Mouse (Mus musculus) lung, adult 2 months (tissue): ENCODE results near the gene Kdm2b. TPM values are rescaled to one million over a fixed set of nuclear protein-coding genes. Genes with fewer than 3 reads are reported as not detected.

ENCODE experiments used
- DNase-seq: peaks from one replicate; pipeline ENCODE4 v3.0.0; 2022
- H3K4me1 ChIP-seq: fragments of 200-500 bp; 2 replicates; pipeline ENCODE4 v1.6.1; 2011; ENCODE audit warnings: low read length; ENCODE audit not compliant: control insufficient read depth, insufficient read depth
- H3K4me3 ChIP-seq: fragments of 200-500 bp; replicated peaks from 2 replicates; pipeline ENCODE3; 2011; ENCODE audit warnings: low read depth, mild to moderate bottlenecking, control low read depth, low read length; ENCODE audit errors: extremely low read depth
- CTCF ChIP-seq: fragments of 200-500 bp; IDR thresholded peaks from 2 replicates; pipeline ENCODE4 v1.5.1; 2011; ENCODE audit warnings: mild to moderate bottlenecking, low read length, control low read depth; ENCODE audit not compliant: insufficient read depth
- POLR2A ChIP-seq: fragments of 200-500 bp; IDR thresholded peaks from 2 replicates; pipeline ENCODE4 v1.6.1; 2011; ENCODE audit warnings: low read depth, mild to moderate bottlenecking, control low read depth, low read length, borderline replicate concordance; ENCODE audit errors: extremely low read depth
- WGBS: fragments of 180-500 bp; shearing (Covaris S2); methylation state at CpG from one replicate; pipeline ENCODE4 v1.1.7; 2018; 5-methylcytosine and 5-hydroxymethylcytosine counted together
- polyA plus RNA-seq: library from polyadenylated mRNA; depleted of rRNA; stranded (reverse); fragments of >200 nt; gene quantifications from 2 replicates; pipeline ENCODE4 v1.2.3, GENCODE M21; 2012

The Kdm2b gene
- polyA plus RNA-seq, 1 experiment, result 20.1 TPM

DNA sequence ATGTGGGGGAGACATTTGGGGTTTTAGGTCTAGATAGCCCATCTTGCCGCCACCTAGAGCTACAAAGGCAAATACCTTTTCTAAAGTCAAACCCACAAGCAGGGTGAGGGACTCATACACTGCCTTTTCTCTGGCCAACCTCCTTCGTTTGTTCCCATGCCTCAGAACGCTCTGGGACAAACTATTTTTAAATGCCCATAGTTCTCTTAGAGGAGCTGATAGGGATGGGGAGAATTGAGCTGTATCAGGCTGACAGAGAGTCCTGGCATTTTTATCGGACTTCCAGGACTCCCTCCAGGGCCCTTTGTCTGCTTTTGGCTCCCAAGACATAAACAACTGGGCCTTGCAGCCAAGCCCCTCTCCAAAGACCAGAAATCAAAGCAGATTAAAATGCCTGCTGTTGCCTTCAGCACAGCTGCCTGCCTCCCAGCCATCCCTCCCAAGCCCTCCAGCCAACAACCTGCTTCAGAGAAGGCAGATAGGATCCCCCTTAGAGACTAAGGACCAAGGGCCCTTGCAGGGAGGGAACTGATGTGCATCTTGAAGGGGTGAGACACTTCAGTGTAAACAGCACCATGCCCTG lies 51.6 kb downstream of the Kdm2b start:
- TF ChIP-seq CTCF, result no peak
- no peak for TF ChIP-seq POLR2A
- Histone ChIP-seq H3K4me1 (no peaks in the 10 kb centered on the region; the same call in 1 of the 2 replicates), H3K4me3 (no peak overlapping the region)
- WGBS, result 50% methylated on average over 4 of the region's 4 CpGs
- no peak for DNase-seq

- Histone ChIP-seq H3K4me1 (no peaks in the 10 kb centered on the region; the same call in 1 of the 2 replicates), H3K4me3 (no peak overlapping the region)
- 71% methylated on average over 6 of the region's 6 CpGs for WGBS
- no peak for TF ChIP-seq CTCF
- TF ChIP-seq POLR2A, result no peak
- peak; percentile 43 for DNase-seq
Measured at GRCm38 (mm10) chr5:122937031-122937430, 52.6 kb downstream of the Kdm2b start.

- Histone ChIP-seq H3K4me1 (no peaks in the 10 kb centered on the region; the same call in 1 of the 2 replicates), H3K4me3 (no peak overlapping the region)
- WGBS, result 92% methylated on average over 4 of the region's 4 CpGs
- no peak for DNase-seq
- TF ChIP-seq CTCF, result peak; percentile 43; the same call in 1 of the 2 replicates
- TF ChIP-seq POLR2A, result no peak
Measured at GRCm38 (mm10) chr5:122935810-122936209, 53.8 kb downstream of the Kdm2b start.

DNA sequence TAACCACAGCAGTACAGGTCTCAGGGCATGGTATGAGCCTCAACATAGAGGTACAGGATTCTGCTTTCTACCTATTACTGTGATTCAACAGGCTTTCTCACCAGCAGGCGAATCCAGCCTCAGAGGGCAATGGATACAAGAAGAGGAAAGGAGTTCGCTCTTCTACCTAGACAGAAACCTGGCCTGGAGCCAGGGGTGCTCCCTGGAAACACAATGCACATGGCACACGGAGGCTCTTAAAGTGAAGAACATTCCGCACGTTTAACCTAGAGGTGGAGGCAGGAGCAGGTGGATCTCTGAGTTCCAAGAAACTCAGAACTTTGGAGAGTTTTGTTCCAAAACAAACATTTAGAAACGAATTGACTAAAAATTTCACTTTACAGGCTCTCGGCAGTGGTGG lies 58.6 kb downstream of the Kdm2b start:
- no peak overlapping the region for H3K4me3 ChIP-seq
- TF ChIP-seq CTCF (no peak), POLR2A (no peak)

DNA sequence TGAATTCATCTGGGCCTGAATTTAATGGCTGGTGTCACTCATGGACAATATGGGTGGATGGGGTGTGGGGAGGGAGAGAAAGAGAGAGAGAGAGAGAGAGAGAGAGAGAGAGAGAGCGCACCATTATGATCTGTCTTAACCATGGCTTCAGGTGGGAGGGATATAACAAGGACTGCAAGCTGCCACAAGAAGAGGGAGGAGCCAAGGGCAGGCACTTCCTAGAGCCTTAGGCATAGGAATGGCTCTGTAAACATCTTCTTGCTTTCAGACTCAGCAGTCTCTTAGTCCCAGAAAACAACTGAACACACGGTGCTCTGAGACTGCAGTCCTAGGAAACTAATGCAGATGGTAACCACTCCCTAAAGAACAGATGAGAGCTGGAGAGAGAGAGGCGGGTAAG lies 61.3 kb downstream of the Kdm2b start:
- TF ChIP-seq POLR2A, result no peak
- no peak for TF ChIP-seq CTCF
- whole genome bisulfite sequencing, result 53% methylated on average over 3 of the region's 3 CpGs
- Histone ChIP-seq H3K4me1 (no peaks in the 10 kb centered on the region), H3K4me3 (no peak overlapping the region)
- peak; percentile 24 for DNase-seq

More for the DNA sequence above, 58.6 kb downstream of the Kdm2b start:
- H3K4me1 ChIP-seq, result no peaks in the 10 kb centered on the region
- DNase-seq, result peak; percentile 38
- WGBS, result 58% methylated on average over 7 of the region's 7 CpGs

GRCm38 (mm10) chr5:122927703-122928102 lies 61.9 kb downstream of the Kdm2b start:
- TF ChIP-seq POLR2A (no peak), CTCF (no peak)
- no peaks in the 10 kb centered on the region for H3K4me1 ChIP-seq
- H3K4me3 ChIP-seq, result no peak overlapping the region
- 75% methylated on average over 6 of the region's 6 CpGs for WGBS
- DNase-seq, result no peak

GRCm38 (mm10) chr5:122927092-122927491 lies 62.5 kb downstream of the Kdm2b start:
- Histone ChIP-seq H3K4me1 (no peaks in the 10 kb centered on the region), H3K4me3 (no peak overlapping the region)
- no peak for DNase-seq
- WGBS, result 87% methylated on average over 8 of the region's 8 CpGs
- TF ChIP-seq CTCF (no peak), POLR2A (no peak)

- H3K4me1 ChIP-seq, result no peaks in the 10 kb centered on the region
- TF ChIP-seq POLR2A (no peak), CTCF (no peak)
- 62% methylated on average over 3 of the region's 3 CpGs for WGBS
- no peak for DNase-seq
- H3K4me3 ChIP-seq, result no peak overlapping the region
Measured at GRCm38 (mm10) chr5:122926341-122926740, 63.3 kb downstream of the Kdm2b start.

GRCm38 (mm10) chr5:122925534-122925958 lies 64.1 kb downstream of the Kdm2b start:
- Histone ChIP-seq H3K4me1 (no peaks in the 10 kb centered on the region), H3K4me3 (no peak overlapping the region)
- TF ChIP-seq CTCF (peak; percentile 61), POLR2A (no peak)
- DNase-seq, result peak; percentile 70
- WGBS, result 7% methylated on average over 7 of the region's 7 CpGs

DNA sequence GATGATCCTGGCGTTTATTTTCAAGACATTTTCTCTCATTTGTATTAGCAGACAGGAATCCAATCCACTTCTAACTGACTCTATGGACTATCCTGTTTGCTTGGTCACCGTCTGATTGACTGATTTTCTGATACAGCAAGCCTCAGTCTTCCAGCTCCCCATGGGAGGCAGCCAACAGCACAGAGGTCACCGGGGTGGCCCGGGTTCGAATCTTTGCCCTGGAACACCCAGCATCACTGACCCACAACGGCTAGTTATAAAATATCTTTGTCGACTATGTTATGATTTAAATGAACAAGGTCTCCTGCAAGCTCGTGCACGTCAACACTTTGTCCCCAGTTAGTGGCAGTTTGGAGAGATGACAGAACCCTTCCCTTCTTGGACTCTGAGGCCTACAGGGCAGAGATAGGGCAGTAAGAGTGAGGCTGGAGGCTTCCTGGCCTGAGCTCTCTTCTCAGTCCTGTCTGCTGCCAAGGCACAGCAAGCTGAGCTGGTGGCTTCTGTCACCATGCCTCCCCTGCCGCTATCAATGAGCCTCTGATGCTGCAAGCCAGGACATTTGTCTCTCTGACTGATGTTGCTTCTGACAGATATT lies 65.7 kb downstream of the Kdm2b start:
- WGBS, result 89% methylated on average over 10 of the region's 10 CpGs
- Histone ChIP-seq H3K4me3 (no peak overlapping the region), H3K4me1 (no peaks in the 10 kb centered on the region)
- TF ChIP-seq CTCF, result no peak
- no peak for TF ChIP-seq POLR2A
- DNase-seq, result no peak
